Mouse (Mus musculus) hindbrain, embryonic 11.5 days (tissue): Measurements from ENCODE around the gene Rps15a. TPM values are rescaled to one million over a fixed set of nuclear protein-coding genes. Genes with fewer than 3 reads are reported as not detected.

ENCODE experiments used
- ATAC-seq: fragments of 200-750 bp; cut with Nextera tagmentation; 2 replicates; pipeline ENCODE4 v1.8.0; 2017; ENCODE audit warnings: mild to moderate bottlenecking, moderate TSS enrichment, moderate library complexity; ENCODE audit not compliant: low FRiP score
- DNase-seq: peaks from one replicate; pipeline ENCODE4 v3.0.0-alpha.2; 2015; ENCODE audit warnings: low spot score
- H3K27ac ChIP-seq: fragments of 300-500 bp; sonication (generic); 2 replicates; pipeline ENCODE4 v1.5.1; 2014; ENCODE audit warnings: mild to moderate bottlenecking, low read depth, low read length
- H3K27me3 ChIP-seq: fragments of 300-500 bp; sonication (generic); 2 replicates; pipeline ENCODE4 v1.6.1; 2014; ENCODE audit warnings: mild to moderate bottlenecking, low read length, moderate library complexity, mixed read lengths; ENCODE audit not compliant: control insufficient read depth, insufficient read depth
- H3K36me3 ChIP-seq: fragments of 300-500 bp; sonication (generic); 2 replicates; pipeline ENCODE4 v1.6.1; 2014; ENCODE audit warnings: mild to moderate bottlenecking, low read length, moderate library complexity, mixed read lengths; ENCODE audit not compliant: control insufficient read depth, insufficient read depth
- H3K4me1 ChIP-seq: fragments of 300-500 bp; sonication (generic); replicated peaks from 2 replicates; pipeline ENCODE4 v1.6.1; 2014; ENCODE audit warnings: low read length, mixed read lengths; ENCODE audit not compliant: control insufficient read depth, insufficient read depth
- H3K4me2 ChIP-seq: fragments of 300-500 bp; sonication (generic); replicated peaks from 2 replicates; pipeline ENCODE4 v1.6.1; 2014; ENCODE audit warnings: mild to moderate bottlenecking, low read depth, low read length
- H3K4me3 ChIP-seq: fragments of 300-500 bp; sonication (generic); 2 replicates; pipeline ENCODE4 v1.5.1; 2014; ENCODE audit warnings: low read depth, low read length
- H3K9ac ChIP-seq: fragments of 300-500 bp; sonication (generic); 2 replicates; pipeline ENCODE4 v1.6.1; 2014; ENCODE audit warnings: low read depth, low read length
- H3K9me3 ChIP-seq: fragments of 300-500 bp; sonication (generic); 2 replicates; pipeline ENCODE4 v1.6.1; 2016; ENCODE audit warnings: low read length; ENCODE audit not compliant: control insufficient read depth
- WGBS: fragments of 180-500 bp; shearing (Covaris S2); extraction: QIAGEN DNeasy Blood & Tissue Kit; methylation state at CpG from one replicate; pipeline ENCODE4 v1.1.7; 2014; 5-methylcytosine and 5-hydroxymethylcytosine counted together
- polyA plus RNA-seq: library from polyadenylated mRNA; unstranded; fragments of >200 nt; fragmentation: Nextera tagmentation; extraction: Ambion mirVana; gene quantifications from 2 replicates; pipeline ENCODE4 v1.2.1, GENCODE M21; 2014

The Rps15a gene
- polyA plus RNA-seq, 1 experiment from 2014 or later = 611 TPM

DNA sequence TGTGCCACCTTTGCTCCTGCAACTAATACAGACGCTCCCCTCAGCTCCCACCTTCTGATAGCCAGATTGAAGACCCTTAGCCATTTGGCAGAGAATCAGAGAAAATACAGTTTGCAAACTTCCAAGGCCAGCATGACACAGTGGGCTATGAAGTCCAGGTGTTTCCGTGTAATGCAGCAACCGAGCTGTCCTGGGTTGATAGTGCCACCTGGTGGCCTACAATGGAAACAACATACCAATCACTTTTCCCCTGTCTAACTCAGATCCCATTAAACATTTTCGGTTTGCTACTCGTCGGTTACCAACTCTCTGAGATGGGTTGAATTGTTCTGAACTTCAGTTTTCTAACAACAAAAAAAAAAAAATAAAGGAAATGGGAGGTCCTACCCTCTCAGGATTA, 59.7 kb downstream of the Rps15a start:
- Histone ChIP-seq H3K9ac (no peak overlapping the region), H3K27ac (no peak overlapping the region), H3K4me3 (no peak overlapping the region), H3K27me3 (no peaks in the 10 kb centered on the region), H3K4me1 (no peaks in the 10 kb centered on the region), H3K4me2 (no peak overlapping the region), H3K36me3 (no peaks in the 10 kb centered on the region), H3K9me3 (no peaks in the 10 kb centered on the region)
- 80% methylated on average over 6 of the region's 6 CpGs for WGBS
- no peak for ATAC-seq
- no peak for DNase-seq

Other genes starting within 250 kb of the Rps15a start
- gene Arl6ip1, start 13.5 kb upstream of the Rps15a start, polyA plus RNA-seq = 435 and 453 TPM in 2 replicates
- 20.1 and 30.3 TPM in 2 replicates for gene Smg1, start 127.5 kb upstream of the Rps15a start, polyA plus RNA-seq